Mouse (Mus musculus): ENCODE results near the gene Tmprss12.
"Not testable (repeated sequence)": the region's sequence is repeated elsewhere in the genome, so short reads cannot be mapped to it uniquely, and the experiment has no call there.

Gene Tmprss12

DNA sequence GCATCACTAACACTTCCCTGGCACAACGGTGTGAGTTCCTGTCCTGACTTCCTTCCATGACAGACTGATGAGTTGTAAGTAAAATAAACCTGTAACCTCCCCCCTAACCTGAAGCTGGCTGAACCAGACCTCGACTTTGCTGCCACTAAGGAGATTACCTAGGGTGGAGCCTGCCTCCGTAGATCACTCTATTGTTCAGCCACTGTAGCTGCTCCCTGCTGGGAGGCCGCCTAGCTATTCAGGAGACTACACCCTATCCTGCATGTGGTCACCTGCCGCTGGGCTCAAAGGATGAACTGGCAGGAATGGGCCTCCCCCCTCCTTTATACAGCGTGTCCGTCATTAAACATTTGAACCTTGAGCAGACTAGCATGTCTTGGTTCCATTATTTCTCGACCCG, 10.9 kb upstream of the Tmprss12 start:
- in situ Hi-C loops (cut with MboI; ENCODE audit: low pct_unique_long_range_greater_than_20kb in 1 of 2, low sequenced_read_pairs in 2 of 2, unreplicated experiment in 1 of 2) = loop anchor here in 1 of 2 experiments (5.0 kb wide), 1 partner anchor 37 kb away; no protein-coding TSS in a partner anchor

DNA sequence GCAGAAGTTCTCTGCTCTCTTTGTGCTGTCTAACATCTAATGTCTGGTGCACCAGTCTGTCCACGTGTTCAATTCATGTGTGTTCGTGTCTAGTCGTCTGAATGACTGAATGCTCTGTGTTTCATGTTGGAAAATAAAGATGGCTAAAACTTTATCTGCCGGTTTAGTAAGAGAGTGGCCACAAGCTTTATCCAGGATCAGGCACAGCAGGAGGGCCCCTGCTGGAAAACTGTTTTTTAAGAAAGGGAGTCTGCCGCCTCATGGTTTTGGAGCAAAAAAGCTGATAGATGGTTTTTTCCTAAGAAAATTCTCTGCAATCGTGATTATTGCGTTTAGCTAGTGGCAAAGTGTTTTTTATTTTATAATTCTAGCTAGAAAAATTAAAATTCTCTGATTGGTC, 10.0 kb upstream of the Tmprss12 start:
- in situ Hi-C loops (cut with MboI; ENCODE audit: low pct_unique_long_range_greater_than_20kb in 1 of 2, low sequenced_read_pairs in 2 of 2, unreplicated experiment in 1 of 2) = not testable (repeated sequence)

DNA sequence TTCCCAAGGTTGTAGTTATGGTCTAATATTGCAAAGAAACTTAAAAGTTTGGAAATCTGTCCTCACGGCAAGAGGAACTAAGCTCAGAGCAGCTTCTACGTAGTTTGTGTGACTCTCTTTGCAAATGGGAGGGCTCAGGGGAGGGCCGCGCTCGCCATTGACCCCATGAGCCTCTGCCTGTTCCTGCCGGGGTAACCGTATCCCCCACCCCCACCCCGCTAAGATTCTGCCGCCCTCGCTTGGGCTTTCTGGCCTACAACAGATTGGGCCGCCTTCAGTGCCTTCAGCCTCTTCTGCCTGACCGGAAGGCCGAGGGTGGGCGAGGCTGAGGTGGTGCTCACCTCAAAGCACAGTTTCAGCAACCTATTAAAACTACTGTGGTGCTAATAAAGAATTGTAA, 9.2 kb upstream of the Tmprss12 start:
- in situ Hi-C loops (cut with MboI; ENCODE audit: low pct_unique_long_range_greater_than_20kb in 1 of 2, low sequenced_read_pairs in 2 of 2, unreplicated experiment in 1 of 2) = no loop called here

DNA sequence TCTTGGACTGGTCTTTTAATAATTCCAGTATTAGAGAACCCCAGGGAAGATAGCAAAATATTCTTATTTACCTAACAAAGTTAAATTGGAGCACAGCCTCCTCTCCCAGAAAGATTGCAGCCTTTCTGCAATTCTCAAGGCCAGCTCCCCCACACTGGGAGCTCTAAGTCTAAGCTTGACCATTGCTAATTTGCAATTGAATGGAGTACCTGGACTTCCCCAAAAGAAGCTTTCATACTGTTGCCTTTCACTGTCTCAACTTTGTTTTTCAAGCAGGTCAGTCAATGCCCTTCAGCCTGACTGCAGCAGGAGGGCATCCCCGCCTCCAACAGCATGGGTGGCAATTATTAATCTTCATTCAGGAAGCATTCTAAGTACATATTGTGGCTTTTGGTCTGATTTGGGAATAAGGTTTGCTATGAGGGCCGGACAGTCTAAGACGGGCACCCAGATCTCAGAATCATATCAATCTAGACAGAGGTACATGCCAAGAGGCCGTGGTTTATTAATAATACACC, 6.8 kb upstream of the Tmprss12 start:
- in situ Hi-C loops (cut with MboI; ENCODE audit: low pct_unique_long_range_greater_than_20kb in 1 of 2, low sequenced_read_pairs in 2 of 2, unreplicated experiment in 1 of 2) = not testable (repeated sequence)

DNA sequence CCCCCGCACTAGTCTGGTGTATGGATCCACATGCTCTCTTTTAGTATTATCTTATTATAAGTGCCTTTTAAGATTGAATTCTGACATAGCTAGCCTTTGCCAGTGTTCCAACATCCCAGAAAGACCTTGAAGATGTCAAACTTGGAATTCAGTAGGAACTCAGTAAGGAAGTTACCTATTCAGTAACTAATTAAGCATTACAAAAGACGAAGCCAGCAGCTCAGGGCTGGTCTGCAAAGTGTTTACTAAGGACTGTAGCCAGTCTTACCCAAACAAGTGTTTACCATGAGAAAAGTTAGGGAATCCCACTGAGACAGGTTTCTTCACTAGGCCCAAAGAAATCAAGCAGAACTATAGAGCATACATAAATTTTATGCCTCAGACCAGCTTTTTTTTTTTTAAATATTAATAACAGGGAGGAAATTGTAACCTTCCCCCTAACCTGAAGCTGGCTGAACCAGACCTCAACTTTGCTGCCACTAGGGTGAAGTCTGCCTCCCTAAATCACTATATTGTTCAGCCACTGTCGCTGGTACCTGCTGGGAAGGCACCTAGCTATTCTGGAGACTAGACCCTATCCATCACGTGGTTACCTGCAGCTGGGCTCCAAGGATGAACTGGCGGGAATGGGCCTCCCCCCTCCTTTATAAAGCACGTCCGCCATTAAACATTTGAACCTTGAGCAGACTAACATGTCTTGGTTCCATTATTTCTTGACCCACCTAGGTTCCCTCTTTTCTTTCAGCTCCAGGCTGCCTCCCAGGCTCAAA, 5.7 kb upstream of the Tmprss12 start:
- in situ Hi-C loops (cut with MboI; ENCODE audit: low pct_unique_long_range_greater_than_20kb in 1 of 2, low sequenced_read_pairs in 2 of 2, unreplicated experiment in 1 of 2) = no loop called here

DNA sequence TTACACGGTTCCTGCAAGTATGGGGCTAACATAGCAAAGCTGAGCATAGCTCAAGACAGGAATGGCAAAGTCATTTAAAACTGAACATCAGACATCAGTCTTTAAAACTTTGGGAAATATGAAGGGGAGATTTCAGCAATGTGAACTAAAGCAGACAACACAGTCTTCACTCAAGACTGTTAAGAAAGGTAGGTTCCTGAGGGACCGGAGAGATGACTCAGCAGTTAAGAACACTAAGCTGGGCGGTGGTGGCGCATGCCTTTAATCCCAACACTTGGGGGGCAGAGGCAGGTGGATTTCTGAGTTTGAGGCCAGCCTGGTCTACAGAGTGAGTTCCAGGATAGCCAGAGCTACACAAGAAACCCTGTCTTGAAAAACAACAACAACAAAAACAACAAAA, 4.2 kb upstream of the Tmprss12 start:
- in situ Hi-C loops (cut with MboI; ENCODE audit: low pct_unique_long_range_greater_than_20kb in 1 of 2, low sequenced_read_pairs in 2 of 2, unreplicated experiment in 1 of 2) = no loop called here

DNA sequence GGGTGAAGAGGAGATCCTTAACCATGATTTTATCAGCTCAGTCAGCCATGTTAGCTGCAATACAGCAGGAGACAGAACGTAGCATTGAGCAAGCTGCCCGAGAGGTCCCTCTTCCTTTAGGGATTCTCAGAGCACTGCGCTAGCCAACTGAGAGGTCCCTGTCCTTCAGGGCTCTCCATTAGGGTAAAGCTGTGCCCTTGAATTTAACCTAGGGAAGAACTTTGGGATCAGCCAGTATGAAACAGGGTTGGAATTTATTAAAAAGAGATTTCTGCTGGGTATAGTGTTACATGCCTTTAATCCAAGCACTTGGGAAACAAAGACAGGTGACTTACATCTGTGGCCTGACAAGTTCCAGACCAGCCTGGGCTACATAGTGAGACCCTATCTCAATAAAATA, 3.1 kb upstream of the Tmprss12 start:
- in situ Hi-C loops (cut with MboI; ENCODE audit: low pct_unique_long_range_greater_than_20kb in 1 of 2, low sequenced_read_pairs in 2 of 2, unreplicated experiment in 1 of 2) = no loop called here

DNA sequence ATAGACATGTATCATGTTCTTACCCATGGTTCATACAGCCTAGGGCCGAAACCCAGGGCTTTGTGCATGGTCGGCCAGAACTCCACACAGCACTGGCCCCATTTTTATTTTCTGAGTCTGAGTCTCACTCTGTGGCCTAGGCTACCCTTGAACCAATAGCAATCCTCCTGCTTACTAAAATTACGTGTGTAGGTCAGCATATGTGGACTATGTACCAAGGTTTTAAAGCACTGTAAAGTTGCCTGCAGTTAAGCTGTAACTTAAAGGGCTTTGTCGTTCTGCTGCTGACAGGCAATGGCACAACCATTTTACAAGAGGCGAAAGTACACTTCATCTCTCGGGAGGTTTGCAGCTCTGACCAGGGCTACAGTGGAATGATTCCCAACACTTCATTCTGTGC, 8.3 kb downstream of the Tmprss12 start:
- in situ Hi-C loops (cut with MboI; ENCODE audit: low pct_unique_long_range_greater_than_20kb in 1 of 2, low sequenced_read_pairs in 2 of 2, unreplicated experiment in 1 of 2) = no loop called here

DNA sequence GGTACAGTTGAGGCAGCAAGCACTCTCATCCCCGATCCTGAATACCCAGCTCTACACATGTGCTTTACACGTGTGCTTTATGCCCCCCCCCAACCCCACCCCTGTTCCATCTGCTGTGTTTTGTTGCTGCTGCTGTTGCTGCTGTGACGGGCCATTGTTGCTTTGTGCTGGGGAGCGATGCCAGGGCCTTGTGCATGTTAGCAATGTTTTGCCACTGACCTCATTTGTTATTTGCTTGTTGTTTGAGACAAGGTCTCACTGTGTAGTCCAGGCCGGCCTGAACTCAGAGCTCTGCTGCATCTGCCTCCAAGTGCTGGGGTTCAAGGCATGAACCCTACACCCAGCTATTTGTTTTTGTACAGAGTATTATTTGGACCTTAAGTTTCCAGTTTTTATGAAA, 10.2 kb downstream of the Tmprss12 start:
- in situ Hi-C loops (cut with MboI; ENCODE audit: low pct_unique_long_range_greater_than_20kb in 1 of 2, low sequenced_read_pairs in 2 of 2, unreplicated experiment in 1 of 2) = no loop called here

DNA sequence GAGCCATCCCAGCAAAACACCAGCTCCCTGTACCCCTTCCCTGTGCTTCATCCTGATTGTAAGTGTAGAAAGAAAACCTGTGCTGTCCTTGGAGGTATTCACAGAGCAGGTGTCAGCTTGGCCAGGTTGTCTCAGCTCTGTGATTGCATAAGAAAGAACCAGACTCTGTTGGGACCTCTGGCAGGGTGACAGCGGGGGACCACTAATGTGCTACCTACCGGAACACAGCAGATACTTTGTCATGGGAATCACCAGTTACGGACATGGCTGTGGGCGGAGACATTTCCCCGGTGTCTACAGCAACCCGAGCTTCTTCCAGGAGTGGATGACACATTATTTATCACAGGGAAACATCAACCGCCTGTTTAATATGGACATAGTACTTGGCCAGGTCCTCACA, 11.7 kb downstream of the Tmprss12 start:
- in situ Hi-C loops (cut with MboI; ENCODE audit: low pct_unique_long_range_greater_than_20kb in 1 of 2, low sequenced_read_pairs in 2 of 2, unreplicated experiment in 1 of 2) = no loop called here

DNA sequence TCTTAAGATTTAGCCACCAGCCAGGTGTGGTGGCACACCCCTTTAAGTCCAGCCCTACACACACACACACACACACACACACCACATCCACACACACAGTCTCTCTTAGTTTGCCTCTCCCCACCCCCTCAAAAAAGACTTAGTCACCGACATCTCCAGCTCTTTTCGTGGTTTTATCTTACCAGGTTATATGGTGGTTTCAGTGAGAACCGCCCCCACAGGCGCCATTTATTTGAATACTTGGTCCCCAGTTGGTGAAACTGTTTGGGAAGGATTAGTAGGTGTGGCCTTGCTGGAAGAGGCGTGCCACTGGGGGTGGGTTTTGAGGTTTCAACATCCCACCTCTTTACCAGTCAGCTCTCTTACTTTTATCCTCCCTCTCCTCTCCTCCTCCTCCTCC, 17.2 kb downstream of the Tmprss12 start:
- in situ Hi-C loops (cut with MboI; ENCODE audit: low pct_unique_long_range_greater_than_20kb in 1 of 2, low sequenced_read_pairs in 2 of 2, unreplicated experiment in 1 of 2) = no loop called here

DNA sequence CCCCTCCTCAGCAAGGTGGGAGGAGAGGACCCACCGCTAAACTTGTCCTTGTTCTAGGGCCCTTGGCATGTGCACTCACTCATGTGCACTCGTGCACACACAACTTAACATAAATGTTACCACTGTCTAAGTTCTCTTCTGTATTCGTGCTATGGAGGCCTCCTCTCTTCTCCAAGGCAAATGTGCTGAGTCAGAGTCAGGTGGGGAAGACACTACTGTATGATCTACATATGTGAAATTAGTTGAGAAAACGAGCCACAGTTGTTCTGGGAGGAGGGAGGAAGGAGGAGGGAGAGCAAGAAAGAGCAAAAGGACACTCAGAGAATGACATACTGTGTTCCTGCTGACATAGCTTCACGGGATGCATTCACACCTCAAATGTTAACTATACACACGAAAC, 19.9 kb downstream of the Tmprss12 start:
- in situ Hi-C loops (cut with MboI; ENCODE audit: low pct_unique_long_range_greater_than_20kb in 1 of 2, low sequenced_read_pairs in 2 of 2, unreplicated experiment in 1 of 2) = loop anchor here (10.0 to 25.0 kb wide), 2 partner anchors 56 to 263 kb away; partner anchors contain the start of gene Dip2b (in 1 of the 2)

DNA sequence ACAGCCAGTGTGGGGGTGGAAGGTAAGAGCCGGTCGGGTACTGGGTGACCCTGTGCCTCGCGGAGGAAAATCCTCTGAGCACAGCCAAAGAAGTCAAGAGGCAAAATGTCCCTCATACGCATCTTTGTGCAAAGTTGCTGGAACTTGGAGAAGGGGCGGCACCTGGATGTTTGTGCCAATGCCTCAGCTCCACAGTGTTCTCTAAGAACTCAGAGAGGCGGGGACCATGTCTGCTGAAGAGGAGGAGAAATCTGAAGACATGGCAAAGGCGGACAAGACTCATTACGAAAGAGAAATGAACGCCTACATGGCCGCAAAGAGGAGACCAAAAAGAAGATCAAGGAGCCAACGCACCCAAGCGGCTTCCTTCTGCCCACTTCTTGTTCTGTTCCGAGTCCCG, 20.9 kb downstream of the Tmprss12 start:
- in situ Hi-C loops (cut with MboI; ENCODE audit: low pct_unique_long_range_greater_than_20kb in 1 of 2, low sequenced_read_pairs in 2 of 2, unreplicated experiment in 1 of 2) = loop anchor here (10.0 to 25.0 kb wide), 2 partner anchors 57 to 264 kb away; partner anchors contain the start of gene Dip2b (in 1 of the 2)

DNA sequence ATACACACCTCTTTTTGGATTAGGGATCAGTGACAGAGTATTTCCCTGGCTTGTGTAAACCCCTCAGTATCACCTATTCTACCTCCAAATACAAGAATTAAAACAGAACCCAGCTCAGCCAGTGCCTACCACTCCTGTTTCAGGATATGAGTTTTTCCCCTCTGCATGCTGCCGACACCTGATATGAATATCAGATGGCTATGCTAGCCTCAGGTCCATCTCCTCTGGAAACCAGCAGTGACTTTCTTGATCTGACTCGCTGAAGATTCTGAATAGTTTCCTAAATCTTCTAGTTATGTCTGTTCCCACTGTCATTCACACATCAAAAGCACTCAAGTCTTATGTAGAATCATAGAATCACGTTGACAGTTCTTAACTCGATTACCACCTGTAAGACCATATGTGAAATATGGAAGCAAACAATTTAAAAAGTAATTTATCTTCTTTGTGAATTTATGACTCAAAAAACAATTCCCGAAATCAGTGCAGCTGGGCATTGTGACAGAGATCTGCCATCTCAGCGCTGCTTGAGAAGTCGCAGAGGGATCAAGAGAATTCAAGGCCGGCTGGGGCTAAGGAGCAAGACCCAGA, 22.9 kb downstream of the Tmprss12 start:
- in situ Hi-C loops (cut with MboI; ENCODE audit: low pct_unique_long_range_greater_than_20kb in 1 of 2, low sequenced_read_pairs in 2 of 2, unreplicated experiment in 1 of 2) = loop anchor here (10.0 to 25.0 kb wide), 2 partner anchors 59 to 266 kb away; partner anchors contain the start of gene Dip2b (in 1 of the 2)

DNA sequence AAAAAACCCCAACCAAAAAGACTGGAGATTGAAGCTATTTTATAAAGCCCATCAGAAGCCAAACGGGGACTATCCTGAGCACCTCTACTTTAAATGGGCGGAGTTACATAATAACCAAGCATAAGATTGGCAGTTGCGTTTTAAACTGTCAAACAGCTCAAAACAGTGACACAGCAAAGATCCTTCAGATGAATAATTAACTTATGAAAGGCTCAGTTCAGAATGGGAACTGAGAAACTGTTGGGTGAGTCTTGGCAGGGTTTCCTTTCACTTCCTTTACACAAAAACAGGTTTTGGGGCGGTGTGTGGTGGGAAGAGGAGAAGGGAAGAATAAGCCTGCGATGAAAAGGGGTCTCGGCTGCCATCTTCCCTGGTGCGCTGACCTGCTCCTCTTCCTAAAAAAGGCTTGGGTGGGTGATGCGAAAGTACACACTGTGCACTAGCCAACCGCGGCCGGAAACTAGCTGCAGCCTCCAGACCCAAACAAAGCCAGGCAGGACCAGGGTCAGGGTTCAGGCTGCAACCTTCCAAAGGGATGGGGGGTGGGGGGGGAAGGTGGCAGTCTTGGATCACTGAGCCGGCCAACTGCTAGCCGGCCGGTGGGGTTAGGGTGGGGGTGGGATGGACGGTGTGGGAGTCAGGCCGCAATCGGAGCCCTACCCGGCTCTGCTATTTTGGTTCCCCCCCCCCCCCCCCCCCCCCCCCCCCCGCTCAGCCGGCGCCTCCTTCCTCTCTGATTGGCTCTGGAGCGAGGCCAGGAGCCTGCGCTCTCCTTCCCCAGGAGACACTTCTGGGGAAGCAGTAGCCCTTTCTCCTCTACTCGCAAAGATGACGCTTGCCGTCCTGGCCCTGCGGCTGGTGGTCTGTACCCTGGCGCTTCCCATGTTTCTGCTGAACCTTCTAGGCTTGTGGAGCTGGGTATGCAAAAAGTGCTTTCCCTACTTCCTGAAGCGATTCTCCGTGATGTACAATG, 23.7 kb downstream of the Tmprss12 start, which contains the start of gene Mettl7a1:
Gene Mettl7a1 (plus strand): TSS at position 122 of the 973 bp plus-strand sequence.
- in situ Hi-C loops (cut with MboI; ENCODE audit: low pct_unique_long_range_greater_than_20kb in 1 of 2, low sequenced_read_pairs in 2 of 2, unreplicated experiment in 1 of 2) = loop anchor here (10.0 to 25.0 kb wide), 2 partner anchors 60 to 267 kb away; partner anchors contain the start of gene Dip2b (in 1 of the 2)

DNA sequence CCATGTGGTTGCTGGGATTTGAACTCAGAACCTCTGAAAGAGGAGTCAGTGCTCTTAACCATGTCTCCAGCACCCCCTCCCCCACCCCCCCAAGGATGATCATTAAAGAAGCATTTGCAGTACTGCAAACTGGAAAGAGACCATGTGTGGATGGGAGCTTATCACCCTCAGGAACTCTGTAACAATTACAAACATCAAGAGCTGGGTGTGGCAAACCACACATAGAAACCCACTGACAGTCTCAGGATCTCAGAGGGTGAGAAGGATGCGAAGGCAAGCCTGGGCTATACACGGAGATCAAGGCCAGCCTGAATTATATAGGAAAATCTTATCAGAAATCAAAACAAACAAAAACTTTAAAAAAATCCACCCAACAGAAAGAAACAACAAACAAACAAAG, 25.6 kb downstream of the Tmprss12 start:
- in situ Hi-C loops (cut with MboI; ENCODE audit: low pct_unique_long_range_greater_than_20kb in 1 of 2, low sequenced_read_pairs in 2 of 2, unreplicated experiment in 1 of 2) = loop anchor here (10.0 to 25.0 kb wide), 2 partner anchors 61 to 269 kb away; partner anchors contain the start of gene Dip2b (in 1 of the 2)

DNA sequence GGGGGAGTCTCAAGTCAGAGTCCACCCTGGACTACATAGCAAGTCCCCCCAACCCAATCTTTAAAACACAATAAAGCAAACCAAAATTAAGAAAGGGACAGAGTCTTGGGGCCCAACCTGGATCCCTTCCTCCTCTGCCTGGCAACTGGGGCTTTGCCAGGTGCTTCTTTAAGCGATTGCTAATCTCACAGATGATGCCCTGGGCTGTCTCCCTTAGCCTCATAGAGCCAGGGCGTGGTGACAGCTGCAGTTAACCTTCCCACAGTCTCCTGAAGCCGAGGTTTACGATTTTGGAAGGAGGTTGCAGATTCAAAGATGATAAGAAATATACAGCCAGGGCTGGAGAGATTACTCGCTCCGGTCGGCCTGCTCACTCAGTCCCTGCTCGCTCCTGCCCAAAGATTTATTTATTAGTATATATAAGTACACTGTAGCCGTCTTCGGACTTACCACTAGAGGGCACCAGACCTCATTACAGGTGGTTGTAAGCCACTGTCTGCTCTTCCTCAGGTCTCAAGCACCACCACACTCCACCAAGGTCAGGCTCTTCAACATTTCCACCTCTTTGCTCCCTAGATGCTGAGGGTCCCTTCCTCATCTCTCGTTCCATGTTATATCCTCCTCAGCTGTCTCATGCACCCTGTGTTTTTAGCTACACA, 26.9 kb downstream of the Tmprss12 start:
- in situ Hi-C loops (cut with MboI; ENCODE audit: low pct_unique_long_range_greater_than_20kb in 1 of 2, low sequenced_read_pairs in 2 of 2, unreplicated experiment in 1 of 2) = loop anchor here (10.0 to 25.0 kb wide), 2 partner anchors 63 to 270 kb away; partner anchors contain the start of gene Dip2b (in 1 of the 2)

DNA sequence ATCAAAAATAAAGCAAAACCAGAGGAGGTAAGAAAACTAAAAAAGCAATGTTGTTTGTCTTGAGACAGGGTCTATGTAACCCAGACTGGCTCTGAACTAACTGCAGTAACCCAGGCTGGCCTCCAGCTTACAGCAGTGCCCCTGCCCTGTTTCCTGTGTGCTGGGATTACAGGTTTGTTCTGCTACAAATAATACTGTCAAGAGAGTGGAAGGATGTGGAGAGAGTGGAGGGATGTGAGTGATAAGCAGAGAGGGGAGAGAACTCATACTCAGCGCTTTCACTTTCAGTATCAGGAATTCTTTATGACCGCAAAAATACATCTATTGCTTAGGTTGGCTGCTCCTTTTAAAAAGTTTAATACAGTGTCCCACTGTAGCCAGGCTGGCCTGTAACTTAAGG, 31.7 kb downstream of the Tmprss12 start:
- in situ Hi-C loops (cut with MboI; ENCODE audit: low pct_unique_long_range_greater_than_20kb in 1 of 2, low sequenced_read_pairs in 2 of 2, unreplicated experiment in 1 of 2) = loop anchor here (5.0 to 25.0 kb wide), 2 partner anchors 45 to 275 kb away; partner anchors contain the start of gene Dip2b (in 1 of the 2)

All from mouse embryonic stem cell (cell line).